Mouse (Mus musculus) urinary bladder, postnatal 14 days (tissue): ENCODE data around the gene Slc26a6.
A peak's percentile ranks its signal among the peaks of the same experiment; 100 is the strongest.

Experiments
- DNase-seq: peaks from one replicate; pipeline ENCODE4 v3.0.0; 2021; ENCODE audit warnings: low spot score

The Slc26a6 gene

GRCm38 (mm10) chr9:108852976-108853375 lies at the start of gene Slc26a6:
Gene Slc26a6, plus strand, starts transcription at chr9:108853283.
- no peak for DNase-seq

- DNase-seq = no peak
Observed at GRCm38 (mm10) chr9:108805768-108806167, 47.3 kb upstream of the Slc26a6 start.

DNA sequence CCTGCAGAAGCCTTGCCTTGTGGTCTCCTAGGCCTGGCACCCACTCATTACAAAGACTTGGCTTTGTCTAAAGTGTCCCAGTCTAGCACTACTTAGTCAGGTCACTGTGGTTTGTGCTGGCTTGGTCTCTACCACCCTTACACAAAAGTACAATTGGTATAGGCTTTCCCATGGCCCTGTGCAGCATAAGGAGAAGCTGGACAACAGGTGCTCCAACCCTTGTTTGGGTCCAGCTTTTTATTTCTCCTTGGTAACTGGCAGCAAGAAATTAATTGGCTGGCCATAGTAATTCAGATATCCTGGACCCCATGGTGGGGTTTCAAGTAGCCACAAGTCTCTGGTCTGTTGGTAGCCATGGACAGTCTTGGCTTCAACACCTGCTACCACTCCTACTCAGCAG lies 46.7 kb upstream of the Slc26a6 start:
- DNase-seq = no peak

GRCm38 (mm10) chr9:108806831-108807230 lies 46.3 kb upstream of the Slc26a6 start:
- no peak for DNase-seq

DNA sequence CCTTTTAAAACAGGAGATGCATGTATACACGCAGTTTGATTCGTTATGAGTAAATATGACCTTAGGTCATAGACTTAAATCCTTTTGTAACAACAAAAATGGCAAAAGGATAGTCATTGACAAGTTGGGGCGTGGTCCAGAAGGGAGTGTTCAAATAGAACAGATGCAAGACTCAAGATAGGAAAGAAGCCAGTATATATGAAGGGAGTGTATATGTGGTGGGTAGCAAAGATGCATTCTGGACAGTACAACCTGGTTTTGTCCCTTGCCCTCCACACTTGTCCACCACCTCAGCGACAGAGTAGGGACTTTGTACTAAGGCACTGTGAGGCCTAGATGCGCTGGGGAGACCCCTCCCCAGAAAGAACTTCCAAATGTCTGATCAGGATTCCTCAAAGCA lies 45.4 kb upstream of the Slc26a6 start:
- no peak for DNase-seq

DNA sequence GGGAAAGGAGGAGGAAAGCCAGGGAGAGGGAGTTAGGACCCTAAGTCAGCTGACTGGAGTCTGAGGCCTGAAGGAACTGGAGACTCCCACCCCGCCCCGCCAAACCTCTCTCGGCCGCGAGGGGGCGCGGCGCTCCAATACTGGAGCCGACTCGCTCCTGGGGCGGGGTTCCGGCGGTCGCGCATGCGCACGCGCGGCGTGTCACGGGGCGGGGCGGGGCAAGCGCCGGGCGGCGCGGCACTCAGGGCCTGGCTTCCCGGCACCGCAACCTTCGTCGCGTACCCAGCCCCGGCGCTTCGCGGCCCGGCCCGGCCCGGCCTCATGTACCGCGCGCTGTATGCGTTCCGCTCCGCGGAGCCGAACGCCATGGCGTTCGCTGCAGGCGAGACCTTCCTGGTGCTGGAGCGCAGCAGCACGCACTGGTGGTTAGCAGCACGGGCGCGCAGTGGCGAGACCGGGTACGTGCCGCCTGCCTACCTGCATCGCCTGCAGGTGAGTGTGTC lies 44.9 kb upstream of the Slc26a6 start, which contains the start of gene Nckipsd:
TSS of gene Nckipsd (plus strand) at position 206 of the 503 bp plus-strand sequence.
- peak; percentile 95 for DNase-seq

DNA sequence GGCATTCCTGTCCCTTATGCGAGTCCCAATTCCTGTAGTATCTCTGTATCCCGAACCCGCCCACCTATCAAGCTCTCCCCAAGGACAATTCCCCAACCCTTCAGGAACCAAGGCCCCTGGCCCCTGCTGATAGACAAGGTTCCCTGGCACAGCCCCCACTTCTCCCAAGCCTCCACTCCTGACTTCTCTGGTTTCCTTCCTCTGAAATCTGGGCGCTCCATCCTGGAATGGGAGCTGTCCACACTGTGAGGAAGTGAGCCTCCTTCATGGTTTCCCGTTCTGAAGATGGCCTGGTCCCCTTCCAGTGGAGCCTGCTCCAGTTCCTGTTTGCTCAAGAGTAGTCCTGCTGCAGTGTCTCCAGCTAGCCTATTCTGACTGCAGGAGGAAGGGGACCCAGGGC lies 43.9 kb upstream of the Slc26a6 start:
- no peak for DNase-seq

DNA sequence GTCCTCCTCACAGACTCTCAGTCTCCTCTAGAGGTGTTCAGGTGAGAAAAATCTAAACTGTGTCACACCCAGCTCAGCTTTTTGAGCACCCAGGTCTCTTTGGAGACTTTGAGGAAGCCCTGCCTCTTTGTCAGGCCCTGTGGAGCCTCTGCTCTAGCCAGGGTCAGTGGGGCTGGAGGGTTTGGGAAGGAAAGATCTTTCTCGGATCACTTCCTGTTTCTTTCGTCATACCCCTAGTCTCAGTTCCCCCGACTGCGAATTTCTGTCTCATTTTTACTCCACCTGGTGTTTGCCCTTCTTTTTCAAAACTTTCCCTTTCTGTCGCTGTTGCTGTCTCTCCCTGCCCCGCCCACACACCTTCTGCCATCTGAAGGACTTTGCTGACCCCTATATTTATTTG lies 43.4 kb upstream of the Slc26a6 start:
- DNase-seq = no peak

- no peak for DNase-seq
Observed at GRCm38 (mm10) chr9:108810516-108810915, 42.6 kb upstream of the Slc26a6 start.

GRCm38 (mm10) chr9:108815557-108815956 lies 37.5 kb upstream of the Slc26a6 start:
- no peak for DNase-seq

GRCm38 (mm10) chr9:108819495-108819894 lies 33.6 kb upstream of the Slc26a6 start:
- peak; percentile 58 for DNase-seq

DNA sequence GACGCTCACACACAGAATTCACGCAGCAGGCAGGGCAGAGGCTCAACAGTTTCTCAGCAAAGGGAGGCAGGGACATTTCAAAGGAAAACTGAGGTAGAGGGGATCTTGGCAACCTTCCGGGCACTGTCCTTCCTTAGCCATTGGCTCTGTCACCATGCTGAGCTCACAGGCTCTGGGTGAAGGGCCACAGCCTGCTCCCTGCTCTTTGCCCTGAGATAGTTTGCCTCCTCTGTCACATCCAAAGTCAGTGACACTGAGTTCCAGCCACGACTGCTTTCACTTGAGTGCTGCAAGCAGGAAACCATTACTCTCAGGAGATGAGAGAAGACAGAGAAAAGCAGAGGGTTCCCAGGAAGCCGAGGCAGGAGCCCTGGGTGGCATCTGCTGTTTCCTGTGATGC lies 33.0 kb upstream of the Slc26a6 start:
- no peak for DNase-seq

DNA sequence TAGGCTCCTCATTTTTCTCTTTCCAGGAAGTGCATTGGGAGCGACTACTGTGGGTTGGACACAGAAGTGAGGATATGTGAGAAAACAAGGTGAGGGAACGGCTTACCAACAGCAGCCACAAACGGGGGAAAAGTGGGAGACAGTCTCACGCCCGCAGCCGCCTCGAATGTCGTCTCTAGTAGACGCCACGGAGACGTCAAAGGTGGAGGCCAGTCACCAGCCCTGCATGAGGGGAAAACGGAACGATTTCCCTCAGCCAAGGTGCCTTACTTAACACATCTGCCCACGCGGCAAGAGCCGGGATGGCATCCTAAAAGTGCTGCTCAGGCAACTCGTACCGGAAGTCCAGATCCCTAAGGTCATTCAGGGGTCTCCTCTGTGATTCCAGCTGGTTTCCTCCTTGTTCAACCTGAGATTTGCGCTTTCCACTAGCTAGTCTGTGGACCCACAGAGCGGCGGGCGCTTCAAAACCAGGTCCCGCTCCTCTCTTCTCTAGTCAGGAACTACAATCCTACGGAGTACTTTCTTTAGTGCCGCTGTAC lies 28.9 kb upstream of the Slc26a6 start:
- DNase-seq = no peak

DNA sequence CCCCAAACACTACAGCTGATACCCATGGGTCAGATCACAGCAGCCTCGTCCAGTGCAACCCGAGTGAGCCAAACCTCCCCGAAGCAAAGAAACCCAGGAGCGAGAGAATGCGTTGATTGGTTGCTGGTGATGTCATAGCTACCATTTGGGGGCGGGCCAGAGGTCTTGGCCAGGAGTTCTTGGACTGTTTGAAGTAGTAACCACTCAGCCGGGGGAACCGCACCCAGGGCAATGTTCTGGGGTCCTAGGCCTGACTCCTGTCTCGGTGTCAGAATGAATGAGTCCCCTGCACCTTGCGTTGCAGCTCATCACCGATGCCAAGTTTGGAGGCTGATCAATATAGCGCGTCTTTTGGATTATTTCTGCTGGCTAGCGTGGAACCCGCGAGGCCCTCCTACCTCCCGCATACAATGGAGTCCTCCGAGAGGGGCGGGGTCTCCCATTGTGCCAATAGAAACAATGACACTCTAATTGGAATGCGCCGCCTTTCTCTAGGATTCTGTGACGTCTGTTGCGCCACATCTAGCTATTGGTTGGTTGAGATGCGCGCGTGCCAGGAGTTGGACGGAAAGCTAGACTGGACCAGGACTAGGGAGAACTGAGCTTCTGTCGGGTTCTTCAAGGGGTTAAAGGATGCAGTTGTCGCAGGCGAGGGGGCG lies 28.2 kb upstream of the Slc26a6 start:
- no peak for DNase-seq

- DNase-seq = peak; percentile 52
Observed at GRCm38 (mm10) chr9:108825820-108826699, 27.0 kb upstream of the Slc26a6 start, which contains the start of gene Celsr3. Gene Celsr3, plus strand, starts transcription at chr9:108826320.

DNA sequence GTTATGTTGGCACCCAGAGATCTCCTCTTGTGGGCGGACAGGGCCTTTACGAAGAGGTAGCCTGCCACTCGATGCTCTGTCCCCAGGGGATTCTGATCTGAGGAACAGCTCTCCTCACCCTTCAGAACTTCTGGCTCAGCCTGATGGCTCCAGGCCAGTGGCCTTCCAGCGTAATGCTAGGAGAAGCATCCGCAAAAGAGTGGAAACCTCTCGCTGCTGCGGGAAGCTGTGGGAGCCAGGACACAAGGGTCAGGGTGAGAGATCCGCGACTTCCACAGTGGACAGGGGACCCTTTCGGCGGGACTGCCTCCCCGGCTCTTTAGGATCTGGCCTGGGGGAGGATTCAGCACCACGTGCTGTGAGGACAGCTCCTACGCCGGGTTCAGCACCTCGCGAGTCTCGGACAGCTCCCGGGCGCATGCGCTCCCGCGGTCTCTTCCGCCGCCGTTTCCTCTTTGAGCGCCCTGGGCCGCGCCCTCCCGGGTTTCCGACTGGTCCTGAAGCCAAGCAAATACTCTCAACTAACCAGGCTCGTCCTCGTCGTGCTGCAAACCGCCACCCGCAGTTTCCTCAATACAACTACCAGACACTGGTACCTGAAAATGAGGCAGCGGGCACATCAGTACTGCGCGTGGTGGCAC lies 26.3 kb upstream of the Slc26a6 start:
- DNase-seq = peak; percentile 75

GRCm38 (mm10) chr9:108827454-108827853 lies 25.6 kb upstream of the Slc26a6 start:
- no peak for DNase-seq

DNA sequence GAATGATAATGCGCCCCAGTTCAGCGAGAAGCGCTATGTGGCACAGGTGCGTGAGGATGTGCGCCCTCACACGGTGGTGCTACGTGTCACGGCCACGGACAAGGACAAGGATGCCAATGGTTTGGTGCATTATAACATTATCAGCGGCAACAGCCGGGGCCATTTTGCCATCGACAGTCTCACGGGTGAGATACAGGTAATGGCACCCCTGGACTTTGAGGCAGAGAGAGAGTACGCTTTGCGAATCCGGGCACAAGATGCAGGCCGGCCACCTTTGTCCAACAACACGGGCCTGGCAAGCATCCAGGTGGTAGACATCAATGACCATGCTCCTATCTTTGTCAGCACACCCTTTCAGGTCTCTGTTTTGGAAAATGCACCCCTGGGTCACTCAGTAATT lies 25.2 kb upstream of the Slc26a6 start:
- no peak for DNase-seq

DNA sequence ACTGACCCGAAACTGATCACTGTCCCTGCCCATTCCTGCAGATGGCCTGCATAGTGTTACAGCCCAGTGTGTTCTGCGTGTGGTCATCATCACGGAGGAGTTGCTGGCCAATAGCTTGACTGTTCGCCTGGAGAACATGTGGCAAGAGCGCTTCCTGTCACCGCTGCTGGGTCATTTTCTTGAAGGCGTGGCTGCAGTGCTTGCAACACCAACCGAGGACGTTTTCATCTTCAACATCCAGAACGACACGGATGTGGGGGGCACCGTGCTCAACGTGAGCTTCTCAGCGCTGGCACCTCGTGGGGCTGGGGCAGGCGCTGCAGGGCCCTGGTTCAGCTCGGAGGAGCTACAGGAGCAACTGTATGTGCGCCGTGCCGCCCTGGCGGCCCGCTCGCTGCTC lies 21.4 kb upstream of the Slc26a6 start:
- DNase-seq = no peak

DNA sequence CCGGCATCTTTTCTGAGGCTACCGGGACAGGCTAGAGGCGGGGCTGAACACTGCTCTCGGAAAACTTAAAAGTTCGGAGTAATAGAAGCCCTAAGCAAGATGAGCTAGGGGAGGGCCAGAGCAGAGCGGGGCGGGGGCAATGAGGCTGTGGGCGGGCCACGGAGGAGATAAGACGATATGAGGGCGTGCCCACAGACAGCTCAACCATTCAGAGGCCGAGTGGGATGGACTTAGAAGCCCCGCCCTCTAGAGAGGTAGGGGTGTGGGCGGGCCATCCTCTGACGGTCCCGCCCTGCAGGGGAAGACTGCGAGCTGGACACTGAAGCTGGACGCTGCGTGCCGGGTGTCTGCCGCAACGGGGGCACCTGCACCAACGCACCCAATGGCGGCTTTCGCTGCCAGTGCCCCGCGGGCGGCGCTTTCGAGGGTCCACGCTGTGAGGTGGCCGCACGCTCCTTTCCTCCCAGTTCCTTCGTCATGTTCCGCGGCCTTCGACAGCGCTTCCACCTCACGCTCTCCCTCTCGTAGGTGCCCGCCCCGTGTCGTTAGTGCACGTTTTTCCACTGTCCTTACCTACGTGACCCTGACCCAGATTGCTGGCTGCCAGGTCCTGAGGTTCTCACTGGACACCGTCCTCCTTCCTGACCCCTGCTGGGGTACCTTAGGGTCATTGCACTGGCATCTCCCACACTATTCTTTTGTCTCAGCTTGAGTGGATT lies 20.5 kb upstream of the Slc26a6 start:
- peak; percentile 93 for DNase-seq

- DNase-seq = peak; percentile 25
Observed at GRCm38 (mm10) chr9:108842989-108843388, 10.1 kb upstream of the Slc26a6 start.

DNA sequence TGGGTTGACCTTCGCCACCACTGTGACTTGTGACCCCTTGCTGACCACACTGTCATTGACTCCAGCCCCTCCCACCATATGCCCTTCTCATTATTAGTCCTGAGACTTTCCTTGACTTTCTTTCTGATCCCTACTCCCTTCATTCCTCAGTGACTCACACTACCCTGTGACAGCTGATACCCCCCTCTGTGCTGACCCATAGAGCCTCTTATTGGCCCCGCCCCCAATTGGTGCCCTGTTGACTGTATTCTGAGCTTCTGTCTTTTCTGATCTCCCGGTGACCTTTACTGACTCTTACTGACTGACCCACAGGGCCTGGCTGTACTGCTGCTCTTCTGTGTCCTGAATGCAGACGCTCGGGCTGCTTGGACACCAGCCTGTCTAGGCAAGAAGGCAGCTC lies 7.7 kb upstream of the Slc26a6 start:
- DNase-seq = no peak
